Mouse (Mus musculus) embryonic facial prominence, embryonic 12.5 days (tissue): ENCODE measurements around the gene Myo5a. TPM values are rescaled to one million over a fixed set of nuclear protein-coding genes. Genes with fewer than 3 reads are reported as not detected.

Source experiments
- ATAC-seq: fragments of 200-750 bp; cut with Nextera tagmentation; 2 replicates; pipeline ENCODE4 v1.8.0; 2017; ENCODE audit not compliant: insufficient number of reproducible peaks, insufficient read depth, low FRiP score, low TSS enrichment
- H3K27ac ChIP-seq: fragments of 300-500 bp; sonication (generic); 2 replicates; pipeline ENCODE4 v1.5.1; 2016; ENCODE audit warnings: mild to moderate bottlenecking
- H3K27me3 ChIP-seq: fragments of 300-500 bp; sonication (generic); 2 replicates; pipeline ENCODE4 v1.6.1; 2016; ENCODE audit warnings: mild to moderate bottlenecking, moderate library complexity
- H3K36me3 ChIP-seq: fragments of 300-500 bp; sonication (generic); 2 replicates; pipeline ENCODE4 v1.6.1; 2016; ENCODE audit warnings: mild to moderate bottlenecking
- H3K4me1 ChIP-seq: fragments of 300-500 bp; sonication (generic); 2 replicates; pipeline ENCODE4 v1.6.1; 2016
- H3K4me2 ChIP-seq: fragments of 300-500 bp; sonication (generic); replicated peaks from 2 replicates; pipeline ENCODE4 v1.6.1; 2016; ENCODE audit warnings: mild to moderate bottlenecking, moderate library complexity
- H3K4me3 ChIP-seq: fragments of 300-500 bp; sonication (generic); 2 replicates; pipeline ENCODE4 v1.5.1; 2016; ENCODE audit warnings: mild to moderate bottlenecking
- H3K9ac ChIP-seq: fragments of 300-500 bp; sonication (generic); 2 replicates; pipeline ENCODE4 v1.6.1; 2016; ENCODE audit warnings: mild to moderate bottlenecking, moderate library complexity
- H3K9me3 ChIP-seq: fragments of 300-500 bp; sonication (generic); 2 replicates; pipeline ENCODE4 v1.6.1; 2016; ENCODE audit warnings: mild to moderate bottlenecking, moderate library complexity
- WGBS: fragments of 180-500 bp; shearing (Covaris S2); methylation state at CpG from one replicate; pipeline ENCODE4 v1.1.7; 2016; 5-methylcytosine and 5-hydroxymethylcytosine counted together
- polyA plus RNA-seq: library from polyadenylated mRNA; unstranded; fragments of >200 nt; fragmentation: Nextera tagmentation; extraction: Ambion mirVana; gene quantifications from 2 replicates; pipeline ENCODE4 v1.2.1, GENCODE M21; 2016

Myo5a gene
- polyA plus RNA-seq, 1 experiment from 2014 or later, result 26.5 TPM

- 93% methylated on average over 2 of the region's 2 CpGs for WGBS
- H3K4me1 ChIP-seq, result peaks cover 9% of the 10 kb centered on the region
- H3K27ac ChIP-seq, result no peak overlapping the region
- no peak for ATAC-seq
- no peak overlapping the region for H3K4me3 ChIP-seq
- no peak overlapping the region for H3K9ac ChIP-seq
- H3K4me2 ChIP-seq, result no peak overlapping the region
- peaks cover 10% of the 10 kb centered on the region; the same call in 1 of the 2 replicates for H3K36me3 ChIP-seq
- H3K27me3 ChIP-seq, result no peaks in the 10 kb centered on the region
- H3K9me3 ChIP-seq, result no peaks in the 10 kb centered on the region
Measured at GRCm38 (mm10) chr9:75040566-75040965, 30.2 kb upstream of the Myo5a start.

DNA sequence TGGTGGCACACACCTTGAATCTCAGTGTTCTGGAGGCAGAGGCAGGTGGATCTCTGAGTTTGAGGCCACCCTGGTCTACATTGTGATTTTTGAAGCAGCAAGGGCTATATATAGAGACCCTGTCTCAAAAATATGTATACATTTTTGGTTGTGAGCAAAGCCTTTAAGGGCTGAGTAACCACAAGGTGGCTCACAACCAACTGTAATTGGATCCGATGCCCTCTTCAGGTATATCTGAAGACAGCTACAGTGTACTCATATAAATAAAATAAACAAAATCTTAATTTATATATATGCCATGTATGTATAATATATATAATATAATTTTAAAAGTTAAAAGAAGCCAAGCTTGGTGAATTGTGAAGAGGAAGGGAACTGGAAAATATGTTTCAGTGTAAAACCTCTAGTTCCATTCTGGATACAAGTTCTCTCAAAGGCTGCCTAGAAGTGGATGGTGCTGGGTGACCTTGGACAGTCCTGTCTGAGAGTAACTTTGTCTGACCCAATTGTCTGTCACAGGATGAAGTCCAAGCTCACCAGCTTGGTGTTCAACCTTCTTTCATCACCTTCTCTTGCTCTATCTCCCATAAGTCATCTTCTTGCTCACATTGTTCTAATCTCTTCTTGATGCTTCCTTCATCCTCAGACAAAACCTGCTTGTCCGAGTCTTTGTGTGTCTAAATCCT, 28.8 kb upstream of the Myo5a start:
- H3K4me3 ChIP-seq, result no peak overlapping the region
- H3K27me3 ChIP-seq, result no peaks in the 10 kb centered on the region
- ATAC-seq, result no peak
- H3K4me2 ChIP-seq, result no peak overlapping the region
- H3K27ac ChIP-seq, result no peak overlapping the region
- no peaks in the 10 kb centered on the region for H3K9me3 ChIP-seq
- WGBS, result 83% methylated on average over 2 of the region's 2 CpGs
- peaks cover 9% of the 10 kb centered on the region for H3K4me1 ChIP-seq
- peaks cover 10% of the 10 kb centered on the region; the same call in 1 of the 2 replicates for H3K36me3 ChIP-seq
- no peak overlapping the region for H3K9ac ChIP-seq

DNA sequence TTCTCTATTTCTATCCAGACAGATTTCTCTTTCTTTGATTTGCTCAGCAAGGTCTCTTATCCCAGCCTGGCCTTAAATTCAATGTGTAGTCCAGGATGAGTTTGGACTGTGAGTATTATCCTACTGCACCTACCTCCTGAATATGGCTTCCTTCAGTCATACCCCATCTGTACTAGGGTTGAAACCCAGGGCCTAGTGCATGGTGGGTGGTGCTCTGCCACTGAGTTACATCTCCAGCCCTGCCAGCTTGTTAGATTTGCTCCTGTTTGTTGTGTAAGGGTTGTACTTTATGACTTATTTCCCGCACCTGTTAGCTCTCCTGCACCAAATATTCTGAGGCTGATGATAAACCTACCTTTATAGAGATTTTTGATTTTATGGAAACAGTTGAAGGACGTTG, 27.6 kb upstream of the Myo5a start:
- H3K9me3 ChIP-seq, result no peaks in the 10 kb centered on the region
- H3K4me3 ChIP-seq, result no peak overlapping the region
- no peaks in the 10 kb centered on the region for H3K27me3 ChIP-seq
- 90% methylated on average over 2 of the region's 2 CpGs for WGBS
- no peak overlapping the region for H3K4me2 ChIP-seq
- ATAC-seq, result no peak
- H3K9ac ChIP-seq, result no peak overlapping the region
- no peak overlapping the region for H3K27ac ChIP-seq
- H3K4me1 ChIP-seq, result peaks cover 9% of the 10 kb centered on the region
- H3K36me3 ChIP-seq, result peaks cover 10% of the 10 kb centered on the region; the same call in 1 of the 2 replicates

DNA sequence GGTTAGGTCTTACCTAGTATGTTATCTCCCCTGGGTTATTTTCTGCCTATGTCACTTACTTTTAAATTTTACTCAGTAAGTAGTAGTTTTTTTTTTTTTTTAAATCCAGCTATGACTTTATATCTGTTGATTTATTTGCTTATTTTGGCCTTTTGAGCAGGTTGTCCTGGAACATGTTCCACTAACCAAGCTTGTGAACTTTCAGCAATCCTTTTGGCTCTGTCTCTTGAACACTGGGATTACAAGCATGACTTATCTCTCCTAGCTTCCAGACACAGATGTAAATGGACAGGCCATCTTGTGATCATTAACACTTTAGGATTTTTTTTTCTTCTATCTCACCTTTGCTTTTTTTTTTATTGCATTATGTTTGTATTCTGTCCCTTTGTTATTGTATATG, 23.7 kb upstream of the Myo5a start:
- no peaks in the 10 kb centered on the region for H3K27me3 ChIP-seq
- H3K9me3 ChIP-seq, result no peaks in the 10 kb centered on the region
- no peak overlapping the region for H3K4me2 ChIP-seq
- no peak overlapping the region for H3K27ac ChIP-seq
- H3K36me3 ChIP-seq, result peaks cover 10% of the 10 kb centered on the region; the same call in 1 of the 2 replicates
- no peaks in the 10 kb centered on the region for H3K4me1 ChIP-seq
- no peak for ATAC-seq
- H3K4me3 ChIP-seq, result no peak overlapping the region
- H3K9ac ChIP-seq, result no peak overlapping the region

- no peaks in the 10 kb centered on the region for H3K4me1 ChIP-seq
- H3K27me3 ChIP-seq, result no peaks in the 10 kb centered on the region
- no peak overlapping the region for H3K4me2 ChIP-seq
- no peak overlapping the region for H3K4me3 ChIP-seq
- H3K36me3 ChIP-seq, result 0 out of 2 replicates have a peak, but pooled peaks cover 6% of the 10 kb centered on the region
- ATAC-seq, result no peak
- no peak overlapping the region for H3K27ac ChIP-seq
- 80% methylated on average over 3 of the region's 3 CpGs for WGBS
- H3K9ac ChIP-seq, result no peak overlapping the region
- no peaks in the 10 kb centered on the region for H3K9me3 ChIP-seq
Measured at GRCm38 (mm10) chr9:75049100-75049499, 21.7 kb upstream of the Myo5a start.

- WGBS, result 41% methylated on average over 3 of the region's 3 CpGs
- no peaks in the 10 kb centered on the region for H3K4me1 ChIP-seq
- 0 out of 2 replicates have a peak, but pooled peaks cover 5% of the 10 kb centered on the region for H3K36me3 ChIP-seq
- no peak overlapping the region for H3K4me3 ChIP-seq
- H3K9ac ChIP-seq, result no peak overlapping the region
- no peaks in the 10 kb centered on the region for H3K27me3 ChIP-seq
- no peaks in the 10 kb centered on the region for H3K9me3 ChIP-seq
- H3K4me2 ChIP-seq, result no peak overlapping the region
- no peak for ATAC-seq
- no peak overlapping the region for H3K27ac ChIP-seq
Measured at GRCm38 (mm10) chr9:75050003-75050402, 20.8 kb upstream of the Myo5a start.

- no peaks in the 10 kb centered on the region for H3K27me3 ChIP-seq
- ATAC-seq, result no peak
- peaks cover 6% of the 10 kb centered on the region for H3K36me3 ChIP-seq
- H3K4me3 ChIP-seq, result no peak overlapping the region
- H3K9ac ChIP-seq, result no peak overlapping the region
- H3K4me1 ChIP-seq, result no peaks in the 10 kb centered on the region
- 86% methylated on average over 4 of the region's 4 CpGs for WGBS
- H3K27ac ChIP-seq, result no peak overlapping the region
- H3K9me3 ChIP-seq, result no peaks in the 10 kb centered on the region
- H3K4me2 ChIP-seq, result no peak overlapping the region
Measured at GRCm38 (mm10) chr9:75051841-75052240, 19.0 kb upstream of the Myo5a start.

GRCm38 (mm10) chr9:75055046-75055445, 15.8 kb upstream of the Myo5a start:
- H3K9me3 ChIP-seq, result no peaks in the 10 kb centered on the region
- no peaks in the 10 kb centered on the region for H3K4me1 ChIP-seq
- H3K4me3 ChIP-seq, result no peak overlapping the region
- no peak overlapping the region for H3K4me2 ChIP-seq
- H3K27me3 ChIP-seq, result no peaks in the 10 kb centered on the region
- WGBS, result 86% methylated on average over 5 of the region's 5 CpGs
- H3K9ac ChIP-seq, result no peak overlapping the region
- peaks cover 18% of the 10 kb centered on the region for H3K36me3 ChIP-seq
- no peak overlapping the region for H3K27ac ChIP-seq
- ATAC-seq, result no peak

DNA sequence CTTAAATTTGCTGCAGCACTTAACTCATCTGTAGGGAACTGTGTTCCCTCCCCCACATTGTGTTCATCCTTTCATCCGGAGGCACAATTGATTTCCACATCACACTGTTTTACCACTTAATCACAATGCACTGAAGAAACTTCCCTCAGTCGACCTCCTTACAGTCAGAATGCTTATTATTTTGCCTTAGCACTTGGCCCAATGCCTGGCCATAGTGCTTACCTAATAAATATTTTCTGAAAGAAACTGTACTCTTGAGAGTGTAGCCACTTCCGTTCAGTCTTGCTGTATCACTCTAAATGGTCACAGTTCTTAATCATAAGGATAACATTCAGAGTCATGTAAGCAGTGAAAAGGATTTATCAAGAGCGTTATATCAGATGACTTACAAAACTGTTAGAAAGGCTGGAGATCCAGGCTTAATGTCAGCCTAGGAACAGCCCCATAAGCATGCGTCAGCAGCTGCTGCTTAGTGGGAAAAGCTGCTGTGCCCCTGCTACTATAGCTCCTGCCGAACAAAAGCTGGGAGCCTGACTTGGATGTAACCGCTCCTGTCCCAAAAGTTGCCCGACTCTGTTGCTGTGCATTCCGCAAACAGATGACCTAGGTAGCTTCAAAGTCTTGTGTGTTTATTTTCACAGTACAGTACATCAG, 6.0 kb upstream of the Myo5a start:
- no peak for ATAC-seq
- no peaks in the 10 kb centered on the region for H3K4me1 ChIP-seq
- H3K4me2 ChIP-seq, result no peak overlapping the region
- H3K4me3 ChIP-seq, result no peak overlapping the region
- H3K9ac ChIP-seq, result no peak overlapping the region
- 75% methylated on average over 9 of the region's 9 CpGs for WGBS
- no peaks in the 10 kb centered on the region for H3K27me3 ChIP-seq
- no peak overlapping the region for H3K27ac ChIP-seq
- H3K9me3 ChIP-seq, result no peaks in the 10 kb centered on the region
- H3K36me3 ChIP-seq, result no peaks in the 10 kb centered on the region

DNA sequence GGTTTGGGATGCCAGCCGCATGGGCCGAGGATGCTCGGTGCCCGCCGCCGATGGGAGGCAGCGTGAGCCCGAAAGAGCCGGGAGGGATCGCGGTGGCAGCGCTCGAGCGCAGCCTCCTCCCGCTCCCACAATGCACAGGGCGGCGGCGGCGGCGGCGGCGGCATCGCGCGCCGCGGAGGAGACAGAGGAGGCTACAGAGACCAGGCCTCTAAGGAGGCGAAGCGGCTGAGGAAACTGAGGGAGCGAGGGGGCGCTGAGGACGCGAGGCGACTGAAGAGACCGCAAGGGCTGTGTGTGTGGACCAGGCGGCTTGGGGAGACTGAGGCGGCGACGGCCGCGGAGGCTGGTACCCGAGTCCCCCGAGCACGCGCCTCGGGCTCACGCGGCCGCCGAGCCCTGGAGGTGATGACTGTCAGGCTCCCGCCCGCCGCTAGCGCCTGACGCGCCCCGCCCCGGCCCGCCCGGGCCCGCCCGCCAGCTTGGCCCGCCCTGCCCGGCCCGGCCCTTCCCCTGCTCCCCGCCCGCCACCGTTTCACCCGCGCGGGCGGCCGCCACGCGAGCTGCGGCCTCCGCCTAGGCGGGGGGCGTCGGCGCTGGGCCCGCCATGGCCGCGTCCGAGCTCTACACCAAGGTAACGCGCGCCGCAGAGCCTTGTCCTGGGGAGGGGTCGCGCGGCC, 352 bp downstream of the Myo5a start:
- Histone ChIP-seq H3K27ac (peak overlapping the region; percentile 79), H3K4me2 (peak overlapping the region; percentile 74), H3K9ac (peak overlapping the region; percentile 61), H3K27me3 (no peaks in the 10 kb centered on the region), H3K4me1 (no peaks in the 10 kb centered on the region), H3K36me3 (no peaks in the 10 kb centered on the region), H3K9me3 (no peaks in the 10 kb centered on the region), H3K4me3 (peak overlapping the region; percentile 73)
- under 1% methylated on average over 75 of the region's 92 CpGs for WGBS
- peak; percentile 96 for ATAC-seq

- no peak; the same call in 1 of the 2 replicates for ATAC-seq
- WGBS, result under 1% methylated on average over 29 of the region's 29 CpGs
- H3K4me3 ChIP-seq, result peak overlapping the region; percentile 73
Measured at GRCm38 (mm10) chr9:75071706-75072192, 934 bp downstream of the Myo5a start.

More at GRCm38 (mm10) chr9:75071706-75072192, 934 bp downstream of the Myo5a start:
- Histone ChIP-seq H3K9me3 (no peaks in the 10 kb centered on the region), H3K36me3 (no peaks in the 10 kb centered on the region), H3K9ac (peak overlapping the region; percentile 61), H3K27ac (peak overlapping the region; percentile 79), H3K4me1 (no peaks in the 10 kb centered on the region), H3K27me3 (no peaks in the 10 kb centered on the region), H3K4me2 (peak overlapping the region; percentile 74)
